Mouse (Mus musculus) WW6 (cell line): ENCODE measurements around the gene Ppp1r21.

Experiments
- DNase-seq: peaks from one replicate; pipeline ENCODE4 v3.0.0-alpha.2; 2013; ENCODE audit warnings: low read depth, low spot score

Gene Ppp1r21

GRCm38 (mm10) chr17:88527781-88528180, 2.1 kb upstream of the Ppp1r21 start:
- no peak for DNase-seq

- DNase-seq, result peak; percentile 29
Observed at GRCm38 (mm10) chr17:88530236-88530619, 310 bp downstream of the Ppp1r21 start.

GRCm38 (mm10) chr17:88530667-88531066, 749 bp downstream of the Ppp1r21 start:
- no peak for DNase-seq

GRCm38 (mm10) chr17:88531176-88531575, 1.3 kb downstream of the Ppp1r21 start:
- no peak for DNase-seq

GRCm38 (mm10) chr17:88537842-88538430, 8.0 kb downstream of the Ppp1r21 start:
- DNase-seq, result no peak

- DNase-seq, result no peak
Observed at GRCm38 (mm10) chr17:88542771-88543416, 13.0 kb downstream of the Ppp1r21 start.

GRCm38 (mm10) chr17:88543417-88543782, 13.5 kb downstream of the Ppp1r21 start:
- no peak for DNase-seq

GRCm38 (mm10) chr17:88545217-88545784, 15.4 kb downstream of the Ppp1r21 start:
- DNase-seq, result no peak

- no peak for DNase-seq
Observed at GRCm38 (mm10) chr17:88546745-88547144, 16.8 kb downstream of the Ppp1r21 start.

- DNase-seq, result no peak
Observed at GRCm38 (mm10) chr17:88549411-88550191, 19.7 kb downstream of the Ppp1r21 start.

GRCm38 (mm10) chr17:88550351-88550750, 20.4 kb downstream of the Ppp1r21 start:
- no peak for DNase-seq

GRCm38 (mm10) chr17:88550981-88551940, 21.3 kb downstream of the Ppp1r21 start:
- DNase-seq, result no peak

GRCm38 (mm10) chr17:88552556-88552955, 22.6 kb downstream of the Ppp1r21 start:
- no peak for DNase-seq

GRCm38 (mm10) chr17:88553001-88553449, 23.1 kb downstream of the Ppp1r21 start:
- DNase-seq, result no peak

GRCm38 (mm10) chr17:88553473-88554087, 23.7 kb downstream of the Ppp1r21 start:
- no peak for DNase-seq

- no peak for DNase-seq
Observed at GRCm38 (mm10) chr17:88556176-88556575, 26.3 kb downstream of the Ppp1r21 start.

GRCm38 (mm10) chr17:88556688-88557087, 26.8 kb downstream of the Ppp1r21 start:
- no peak for DNase-seq

GRCm38 (mm10) chr17:88558168-88558842, 28.4 kb downstream of the Ppp1r21 start:
- DNase-seq, result peak; percentile 47

- DNase-seq, result no peak
Observed at GRCm38 (mm10) chr17:88563611-88564010, 33.7 kb downstream of the Ppp1r21 start.
